Mouse (Mus musculus) CH12.LX (cell line): ENCODE results near the gene Thrb. TPM values are rescaled to one million over a fixed set of nuclear protein-coding genes. Genes with fewer than 3 reads are reported as not detected.

Source experiments
- DNase-seq: peaks from one replicate; pipeline ENCODE4 v3.0.0-alpha.2; 2013; ENCODE audit errors: extremely low read depth
- H3K27ac ChIP-seq: 2 replicates; pipeline ENCODE4 v1.5.1; 2012; ENCODE audit warnings: low read depth, mild to moderate bottlenecking, control low read depth, moderate library complexity; ENCODE audit not compliant: insufficient read depth
- H3K27me3 ChIP-seq: replicated peaks from 2 replicates; pipeline ENCODE3; 2012; ENCODE audit warnings: inconsistent platforms
- H3K36me3 ChIP-seq, 2 experiments: replicated peaks in 1 of 2; 2 replicates each; pipeline versions ENCODE3 to v1.6.1; 2012; ENCODE audit warnings: inconsistent platforms in 1 of 2, low read length in 1 of 2, mild to moderate bottlenecking in 1 of 2, mixed read lengths in 1 of 2, moderate library complexity in 1 of 2; ENCODE audit not compliant: control insufficient read depth in 1 of 2, insufficient read depth in 1 of 2
- H3K4me1 ChIP-seq, 2 experiments: 2 replicates each; pipeline ENCODE4 v1.6.1; 2012; ENCODE audit warnings: inconsistent platforms in 1 of 2, moderate library complexity in 1 of 2; ENCODE audit not compliant: insufficient read depth in 2 of 2, control insufficient read depth in 1 of 2
- H3K4me2 ChIP-seq: 2 replicates; pipeline ENCODE4 v1.6.1; 2012; ENCODE audit warnings: low read depth, mild to moderate bottlenecking, control low read depth; ENCODE audit not compliant: poor library complexity, insufficient read depth, severe bottlenecking
- H3K4me3 ChIP-seq, 3 experiments: fragments of 150-350 bp in 1 of 3; sonication (generic) in 1 of 3; replicated peaks in 1 of 3; 2 replicates each; pipeline versions ENCODE3 to v1.5.1; 2011 to 2012; ENCODE audit warnings: low read depth in 2 of 3, low read length in 2 of 3, mild to moderate bottlenecking in 2 of 3, moderate library complexity in 2 of 3, control low read depth in 1 of 3, improper control_type of control experiment in 1 of 3, inconsistent platforms in 1 of 3, mixed read lengths in 1 of 3; ENCODE audit not compliant: poor library complexity in 1 of 3
- H3K79me2 ChIP-seq: replicated peaks from 2 replicates; pipeline ENCODE4 v1.6.1; 2012; ENCODE audit warnings: mild to moderate bottlenecking, moderate library complexity; ENCODE audit not compliant: control insufficient read depth, poor library complexity, insufficient read depth, severe bottlenecking; ENCODE audit errors: extremely low read depth
- H3K9ac ChIP-seq: 2 replicates; pipeline ENCODE4 v1.6.1; 2012; ENCODE audit warnings: low read depth, mild to moderate bottlenecking, control low read depth, moderate library complexity; ENCODE audit not compliant: insufficient read depth
- H3K9me3 ChIP-seq: replicated peaks from 2 replicates; pipeline ENCODE3; 2012; ENCODE audit warnings: low read length, inconsistent platforms, mixed read lengths
- BHLHE40 ChIP-seq: IDR thresholded peaks from 2 replicates; pipeline ENCODE4 v1.6.1; 2011; ENCODE audit warnings: mild to moderate bottlenecking, low read depth, low read length, improper control_type of control experiment
- CHD1 ChIP-seq: IDR thresholded peaks from 2 replicates; pipeline ENCODE4 v1.6.1; 2012; ENCODE audit warnings: low read depth, low read length, improper control_type of control experiment, inconsistent platforms
- CHD2 ChIP-seq: IDR thresholded peaks from 2 replicates; pipeline ENCODE4 v1.6.1; 2011; ENCODE audit warnings: low read length, improper control_type of control experiment
- CTCF ChIP-seq, 2 experiments: IDR thresholded peaks in 1 of 2; conservative IDR thresholded peaks in 1 of 2; 2 replicates each; pipeline ENCODE4 v1.5.1; 2011 to 2012; ENCODE audit warnings: low read depth in 2 of 2, low read length in 2 of 2, improper control_type of control experiment in 1 of 2, inconsistent platforms in 1 of 2, mild to moderate bottlenecking in 1 of 2, moderate library complexity in 1 of 2
- E2F4 ChIP-seq: IDR thresholded peaks from 2 replicates; pipeline ENCODE4 v1.6.1; 2011; ENCODE audit warnings: low read depth, low read length, improper control_type of control experiment; ENCODE audit not compliant: insufficient replicate concordance
- ELF1 ChIP-seq: IDR thresholded peaks from 2 replicates; pipeline ENCODE4 v1.6.1; 2014; ENCODE audit warnings: low read depth, mild to moderate bottlenecking, inconsistent platforms, low read length, improper control_type of control experiment
- GABPA ChIP-seq: IDR thresholded peaks from 2 replicates; pipeline ENCODE4 v1.6.1; 2012; ENCODE audit warnings: low read depth, low read length, improper control_type of control experiment, inconsistent platforms; ENCODE audit not compliant: insufficient replicate concordance
- HCFC1 ChIP-seq: IDR thresholded peaks from 2 replicates; pipeline ENCODE4 v1.6.1; 2012; ENCODE audit warnings: low read depth, mild to moderate bottlenecking, inconsistent platforms, low read length, improper control_type of control experiment
- IRF4 ChIP-seq: IDR thresholded peaks from 2 replicates; pipeline ENCODE4 v1.6.1; 2014; ENCODE audit warnings: low read depth, mild to moderate bottlenecking, inconsistent platforms, low read length, improper control_type of control experiment
- JUN ChIP-seq: IDR thresholded peaks from 2 replicates; pipeline ENCODE4 v1.6.1; 2011; ENCODE audit warnings: low read depth, mild to moderate bottlenecking, low read length, improper control_type of control experiment, moderate library complexity; ENCODE audit not compliant: insufficient read depth
- JUND ChIP-seq: conservative IDR thresholded peaks from 2 replicates; pipeline ENCODE4 v1.6.1; 2011; ENCODE audit warnings: low read depth, low read length, improper control_type of control experiment
- MAFK ChIP-seq: IDR thresholded peaks from 2 replicates; pipeline ENCODE4 v1.6.1; 2011; ENCODE audit warnings: low read length, improper control_type of control experiment; ENCODE audit not compliant: insufficient replicate concordance
- MAX ChIP-seq: IDR thresholded peaks from 2 replicates; pipeline ENCODE4 v1.6.1; 2011; ENCODE audit warnings: low read length, improper control_type of control experiment
- MEF2A ChIP-seq: IDR thresholded peaks from 2 replicates; pipeline ENCODE4 v1.6.1; 2014; ENCODE audit warnings: low read depth, mild to moderate bottlenecking, inconsistent platforms, low read length, improper control_type of control experiment, borderline replicate concordance
- NELFE ChIP-seq: IDR thresholded peaks from 2 replicates; pipeline ENCODE4 v1.6.1; 2011; ENCODE audit warnings: low read depth, low read length, improper control_type of control experiment
- NRF1 ChIP-seq: IDR thresholded peaks from 2 replicates; pipeline ENCODE4 v1.6.1; 2014; ENCODE audit warnings: low read depth, mild to moderate bottlenecking, inconsistent platforms, low read length, improper control_type of control experiment, moderate library complexity
- POLR2AphosphoS2 ChIP-seq: IDR thresholded peaks from 2 replicates; pipeline ENCODE4 v1.6.1; 2011; ENCODE audit warnings: low read depth, low read length, improper control_type of control experiment
- SIN3A ChIP-seq: IDR thresholded peaks from 2 replicates; pipeline ENCODE4 v1.6.1; 2012; ENCODE audit warnings: low read length, improper control_type of control experiment, inconsistent platforms
- SMC3 ChIP-seq: IDR thresholded peaks from 2 replicates; pipeline ENCODE4 v1.6.1; 2011; ENCODE audit warnings: low read depth, low read length, improper control_type of control experiment
- TBP ChIP-seq: conservative IDR thresholded peaks from 2 replicates; pipeline ENCODE4 v1.6.1; 2011; ENCODE audit warnings: low read depth, low read length, improper control_type of control experiment
- UBTF ChIP-seq: IDR thresholded peaks from 2 replicates; pipeline ENCODE4 v1.6.1; 2012; ENCODE audit warnings: low read depth, mild to moderate bottlenecking, inconsistent platforms, low read length, improper control_type of control experiment, moderate library complexity
- USF1 ChIP-seq: IDR thresholded peaks from 2 replicates; pipeline ENCODE4 v1.6.1; 2014; ENCODE audit warnings: low read depth, mild to moderate bottlenecking, inconsistent platforms, low read length, improper control_type of control experiment
- USF2 ChIP-seq: conservative IDR thresholded peaks from 2 replicates; pipeline ENCODE4 v1.6.1; 2011; ENCODE audit warnings: low read depth, low read length, improper control_type of control experiment
- ZC3H11A ChIP-seq: IDR thresholded peaks from 2 replicates; pipeline ENCODE4 v1.6.1; 2012; ENCODE audit warnings: low read depth, mild to moderate bottlenecking, inconsistent platforms, low read length, improper control_type of control experiment
- dilution Hi-C: fragments of 300-500 bp; cut with MboI; formaldehyde crosslinking; loops from 2 replicates; pipeline ENCODE4 v1.14.3; 2020; ENCODE audit warnings: low sequenced_read_pairs; ENCODE audit not compliant: extremely low pct_unique_long_range_greater_than_20kb, extremely low pct_ligation_motif_present
- in situ Hi-C: fragments of 300-500 bp; cut with MboI; formaldehyde crosslinking; loops from 3 replicates; pipeline ENCODE4 v1.14.3; 2019; ENCODE audit warnings: low sequenced_read_pairs, low pct_ligation_motif_present, low pct_unique_long_range_greater_than_20kb, mixed read lengths
- polyA plus RNA-seq: library from polyadenylated mRNA; unstranded; fragments of >175 nt; gene quantifications from 2 replicates; pipeline ENCODE4 v1.2.1, GENCODE M21; 2012; ENCODE audit warnings: low read depth; ENCODE audit not compliant: insufficient read length
- total RNA-seq, 2 experiments: library from RNA; depleted of rRNA; stranded (reverse); fragments of 300-350 nt in 1 of 2; fragments of >200 nt in 1 of 2; gene quantifications; 2 replicates each; pipeline ENCODE4 v1.2.3; 2012 to 2014

Thrb gene
- total and polyA plus RNA-seq, 3 experiments = 0.56 to 1.6 (median 0.60) TPM

GRCm38 (mm10) chr14:17905627-17906026, 245.6 kb downstream of the Thrb start:
- H3K4me3 ChIP-seq = no peak overlapping the region
- H3K36me3 ChIP-seq = no peaks in the 10 kb centered on the region
- no peaks in the 10 kb centered on the region for H3K4me1 ChIP-seq
- H3K27ac ChIP-seq = no peak overlapping the region
- DNase-seq = no peak
- in situ Hi-C loops = no loop called here
- H3K4me2 ChIP-seq = no peak overlapping the region
- no peaks in the 10 kb centered on the region for H3K27me3 ChIP-seq
- no peaks in the 10 kb centered on the region for H3K79me2 ChIP-seq
- no peak overlapping the region for H3K9ac ChIP-seq
- TF ChIP-seq HCFC1 = no peak
- no peak for TF ChIP-seq ZC3H11A
- no peak for TF ChIP-seq GABPA
- no peak for TF ChIP-seq USF1
- no peak for TF ChIP-seq MEF2A
- TF ChIP-seq USF2 = no peak
- no peak for TF ChIP-seq E2F4
- TF ChIP-seq TBP = no peak
- no peak for TF ChIP-seq JUN
- TF ChIP-seq ELF1 = no peak
- TF ChIP-seq BHLHE40 = no peak
- dilution Hi-C loops = no loop called here
- no peaks in the 10 kb centered on the region for H3K9me3 ChIP-seq

GRCm38 (mm10) chr14:17906931-17907330, 246.9 kb downstream of the Thrb start:
- dilution Hi-C loops = no loop called here

More at GRCm38 (mm10) chr14:17906931-17907330, 246.9 kb downstream of the Thrb start:
- no peak for TF ChIP-seq GABPA
- no peak for TF ChIP-seq UBTF
- no peak for TF ChIP-seq CHD2
- no peak for TF ChIP-seq CTCF (conservative IDR thresholded peaks at IDR 0.05 in 1 of 2, IDR thresholded peaks at IDR 0.05 in 1 of 2; ENCODE audit: low read depth in 2 of 2, low read length in 2 of 2)
- no peak for TF ChIP-seq IRF4
- TF ChIP-seq MAFK = no peak
- no peak for TF ChIP-seq SIN3A
- no peak for TF ChIP-seq MAX
- no peak for TF ChIP-seq SMC3
- no peak for TF ChIP-seq NRF1
- no peak for TF ChIP-seq POLR2AphosphoS2
- no peak for TF ChIP-seq NELFE
- TF ChIP-seq CHD1 = no peak
- TF ChIP-seq ZC3H11A = no peak
- TF ChIP-seq JUND = no peak
- TF ChIP-seq USF1 = no peak
- Histone ChIP-seq H3K4me1 (no peaks in the 10 kb centered on the region), H3K36me3 (no peaks in the 10 kb centered on the region), H3K27me3 (no peaks in the 10 kb centered on the region), H3K9ac (no peak overlapping the region), H3K27ac (no peak overlapping the region), H3K4me2 (no peak overlapping the region), H3K4me3 (no peak overlapping the region), H3K79me2 (no peaks in the 10 kb centered on the region), H3K9me3 (no peaks in the 10 kb centered on the region)
- no peak for DNase-seq
- in situ Hi-C loops = no loop called here
